Mouse (Mus musculus) ovary, adult 18-20 months (tissue): Measurements from ENCODE around the gene Tmtc2.

ENCODE experiments used
- DNase-seq: peaks from one replicate; pipeline ENCODE4 v3.0.0; 2022; ENCODE audit warnings: low spot score, mixed read lengths

Tmtc2 gene

GRCm38 (mm10) chr10:105573908-105574694, at the start of gene Tmtc2:
Gene Tmtc2, minus strand, starts transcription at chr10:105574451.
- DNase-seq: peak; percentile 84

- DNase-seq: no peak
These were observed 37.9 kb upstream of the Tmtc2 start for GRCm38 (mm10) chr10:105612117-105612516.

GRCm38 (mm10) chr10:105598826-105599225, 24.6 kb upstream of the Tmtc2 start:
- DNase-seq: no peak

GRCm38 (mm10) chr10:105597226-105597625, 23.0 kb upstream of the Tmtc2 start:
- DNase-seq: no peak

GRCm38 (mm10) chr10:105595480-105596102, 21.3 kb upstream of the Tmtc2 start:
- no peak for DNase-seq

GRCm38 (mm10) chr10:105588141-105588540, 13.9 kb upstream of the Tmtc2 start:
- DNase-seq: no peak

- no peak for DNase-seq
These were observed 5.1 kb upstream of the Tmtc2 start for GRCm38 (mm10) chr10:105579318-105579717.

GRCm38 (mm10) chr10:105578291-105578845, 4.1 kb upstream of the Tmtc2 start:
- no peak for DNase-seq

DNA sequence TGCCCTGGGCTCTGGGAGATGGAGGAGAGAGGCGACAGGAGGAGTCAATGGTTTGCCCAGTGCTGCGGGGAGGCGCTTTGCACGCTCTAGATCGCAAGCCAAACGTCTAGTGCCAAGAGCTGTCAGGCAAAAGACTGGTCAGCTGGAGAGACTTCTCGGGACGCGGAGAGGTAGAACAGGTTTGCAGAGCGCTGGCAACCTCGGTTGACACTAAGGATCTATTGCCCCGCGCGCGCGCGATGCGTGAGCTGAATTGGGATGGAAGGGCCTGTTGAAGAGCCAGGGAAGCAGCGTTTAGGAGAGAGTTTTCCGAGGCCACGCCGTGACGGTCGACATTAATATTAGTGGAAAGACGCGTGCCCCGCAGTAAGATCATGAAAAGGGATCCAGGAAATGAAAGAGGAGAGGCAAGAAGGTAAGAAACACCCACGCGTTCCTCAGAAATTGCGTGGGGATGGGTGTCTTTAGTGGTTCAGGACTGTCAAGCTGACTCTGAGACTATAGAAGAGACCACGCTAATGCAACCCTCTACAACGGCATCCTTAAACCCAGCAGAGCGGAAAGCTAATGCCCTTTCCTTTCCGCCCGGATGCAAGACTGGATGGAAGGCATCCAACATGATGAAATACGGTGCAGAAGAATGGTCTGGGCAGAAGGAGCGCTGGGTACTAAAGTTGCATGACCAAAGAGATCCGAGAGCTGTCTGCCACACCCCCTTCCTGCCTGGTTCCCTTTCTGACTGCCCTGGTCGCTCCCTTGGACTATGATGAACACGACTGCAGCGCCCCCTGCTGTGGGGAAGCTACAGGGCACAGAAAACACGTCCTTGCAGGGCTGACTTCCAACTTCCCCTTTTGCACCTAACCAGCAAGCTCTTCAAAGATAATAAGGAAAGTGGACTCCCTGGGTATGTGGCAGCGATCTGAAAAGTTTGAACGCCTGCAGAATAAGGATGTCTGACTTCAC, 727 bp upstream of the Tmtc2 start:
- peak; percentile 84 for DNase-seq

DNA sequence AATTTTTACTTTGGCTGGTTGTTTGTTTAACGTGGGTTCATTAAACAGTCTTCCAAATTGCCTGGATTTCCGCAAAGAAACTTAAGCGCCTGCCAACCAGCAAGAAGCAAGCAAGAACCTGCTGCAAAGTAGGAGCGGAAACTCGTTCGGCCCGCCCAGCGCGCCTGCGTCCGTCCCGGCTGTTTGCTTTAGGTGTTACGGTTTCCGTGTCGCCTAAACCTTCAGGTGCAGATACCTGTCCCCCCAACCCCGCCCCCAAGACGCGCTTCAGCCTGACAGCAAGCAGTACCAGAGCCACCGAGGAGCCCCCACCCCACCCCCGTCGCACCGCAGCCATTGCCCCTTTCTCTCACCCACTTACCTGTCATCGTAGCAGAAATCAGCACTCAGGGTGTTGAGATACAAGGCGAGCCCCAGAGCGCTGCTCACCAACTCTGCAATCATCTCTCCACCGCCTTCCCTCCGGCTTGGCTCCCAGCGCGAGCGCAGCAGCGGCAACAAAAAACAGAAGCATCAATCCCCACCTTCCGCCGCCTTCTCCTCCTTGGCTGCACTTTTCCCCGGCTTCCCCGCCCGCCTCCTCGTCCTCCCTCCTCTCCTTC, 844 bp downstream of the Tmtc2 start:
- no peak for DNase-seq

DNA sequence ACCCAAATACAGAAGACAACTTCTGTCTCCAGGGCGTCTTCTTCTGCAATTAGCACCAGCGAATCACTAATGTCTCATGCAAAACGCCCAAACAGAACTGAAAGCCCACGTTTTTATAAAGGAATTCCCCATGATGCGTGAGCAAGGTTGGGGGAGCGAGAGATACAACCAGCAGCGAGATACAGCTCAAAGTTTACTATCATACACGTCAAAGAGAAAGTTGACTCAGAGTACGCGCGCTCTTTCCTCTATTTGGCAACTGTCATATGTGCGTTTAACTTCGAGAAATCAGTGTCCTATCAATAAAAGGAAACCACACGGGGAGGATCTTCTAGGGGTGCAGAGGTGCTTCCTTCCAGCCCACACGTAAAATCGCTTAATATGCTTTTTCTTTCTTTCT, 1.4 kb downstream of the Tmtc2 start:
- no peak for DNase-seq

GRCm38 (mm10) chr10:105572301-105572700, 1.9 kb downstream of the Tmtc2 start:
- no peak for DNase-seq

DNA sequence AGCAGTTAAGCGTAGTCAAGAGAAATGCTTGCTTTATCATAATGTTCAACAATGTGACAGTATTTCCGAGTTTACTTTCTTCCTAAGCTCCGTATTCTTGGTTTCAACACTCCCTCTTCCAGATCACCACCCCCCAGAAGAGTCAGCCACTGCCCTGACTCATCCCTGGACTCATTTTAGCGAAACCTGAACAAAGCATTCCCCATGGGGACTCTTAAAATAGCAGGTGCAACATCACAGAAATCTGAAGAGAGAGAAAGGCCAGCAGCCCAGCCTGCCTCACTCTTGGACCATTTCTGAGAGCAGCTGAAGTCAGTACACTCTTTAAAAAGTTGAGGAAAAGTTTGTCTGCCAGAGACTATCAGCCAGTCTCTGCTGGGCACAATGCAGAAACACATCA, 2.4 kb downstream of the Tmtc2 start:
- DNase-seq: no peak

GRCm38 (mm10) chr10:105571019-105571418, 3.2 kb downstream of the Tmtc2 start:
- no peak for DNase-seq

DNA sequence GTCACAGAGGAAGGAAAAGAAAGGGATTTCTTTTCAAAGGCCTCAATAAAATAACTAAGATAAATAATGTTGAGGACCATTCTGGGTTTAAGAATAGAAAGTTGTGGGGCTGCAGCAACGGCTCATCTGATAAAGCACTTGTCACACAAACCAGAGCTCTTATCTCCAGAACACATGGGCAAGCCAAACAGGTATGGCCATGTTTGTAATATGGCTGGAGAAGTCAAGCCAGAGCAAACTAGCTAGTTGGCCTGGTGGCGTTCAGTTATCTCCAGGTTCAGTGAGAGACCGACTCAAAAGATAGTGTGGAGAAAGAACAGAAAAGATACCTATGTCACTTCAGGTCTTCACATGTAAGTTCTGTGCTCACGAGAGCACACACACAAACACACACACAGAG, 4.7 kb downstream of the Tmtc2 start:
- DNase-seq: no peak

DNA sequence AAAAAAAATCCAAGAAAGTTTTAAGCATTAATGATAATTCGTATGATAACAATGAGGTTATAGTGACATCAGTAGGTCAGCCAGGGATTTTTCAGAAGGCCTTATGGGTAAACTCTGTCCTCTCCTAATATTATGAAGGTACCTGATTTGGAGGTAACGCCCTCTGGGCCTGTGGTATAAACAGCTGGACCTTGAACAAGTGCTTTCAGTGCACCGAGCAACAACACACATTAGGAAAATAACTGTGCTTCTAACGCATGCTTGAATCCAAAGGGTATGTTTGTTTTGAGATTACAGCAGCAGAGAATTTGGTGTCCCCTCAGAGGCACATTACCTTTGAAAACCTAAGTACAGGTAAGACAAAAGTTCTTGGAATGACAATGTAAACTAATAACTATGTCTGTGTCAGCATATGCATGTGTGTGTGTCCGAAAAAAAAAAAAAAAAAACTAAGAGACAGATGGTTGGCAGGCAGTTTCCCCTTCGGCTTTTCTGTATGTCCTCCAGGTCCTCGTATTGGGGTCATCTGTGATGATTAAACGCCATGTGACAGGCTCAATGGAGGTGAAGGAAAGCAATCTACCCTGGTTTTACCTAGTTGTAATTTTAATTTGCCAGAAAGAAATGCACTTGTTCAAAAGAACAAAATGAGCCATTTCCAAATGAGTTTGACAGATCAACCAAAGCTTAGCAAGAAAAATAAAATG, 6.3 kb downstream of the Tmtc2 start:
- DNase-seq: no peak

DNA sequence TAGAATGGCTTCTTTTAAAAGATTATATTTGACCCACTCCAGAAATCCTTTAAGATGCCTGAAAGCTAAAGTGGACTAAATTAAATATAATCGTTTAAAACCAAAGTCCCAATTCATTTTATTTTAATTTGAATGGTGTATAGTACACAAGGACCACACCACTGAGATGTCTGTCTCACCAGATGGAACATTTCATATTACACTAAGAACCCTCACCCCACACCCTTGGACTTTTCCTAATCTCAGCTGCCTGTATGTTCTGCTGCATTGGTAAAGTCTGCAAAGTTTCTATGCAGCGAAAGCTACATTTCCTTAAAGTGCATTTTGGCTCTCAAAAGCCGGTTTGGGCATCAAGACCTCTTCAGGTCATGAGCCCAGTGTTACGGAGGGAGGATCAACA, 12.7 kb downstream of the Tmtc2 start:
- no peak for DNase-seq

DNA sequence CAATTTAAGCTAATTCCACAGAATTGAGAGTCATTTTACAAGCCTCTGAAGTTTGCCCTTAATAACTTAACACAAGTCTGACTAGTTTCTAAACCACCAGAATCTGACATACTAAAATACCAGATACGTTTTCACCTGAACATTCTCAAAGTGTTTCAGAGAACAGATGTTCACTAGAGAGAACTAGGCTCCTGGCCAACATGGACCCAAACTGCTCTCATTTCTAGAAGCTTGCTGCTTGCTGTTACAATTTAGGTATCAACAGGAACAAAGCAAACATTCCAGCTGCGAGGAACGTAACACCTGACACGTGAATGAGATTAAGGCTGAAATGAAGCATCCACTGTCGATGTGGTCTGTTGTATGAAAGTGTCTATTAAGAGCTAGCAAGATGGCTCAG, 16.7 kb downstream of the Tmtc2 start:
- no peak for DNase-seq

- DNase-seq: no peak
These were observed 17.2 kb downstream of the Tmtc2 start for GRCm38 (mm10) chr10:105556890-105557572.

- no peak for DNase-seq
These were observed 20.1 kb downstream of the Tmtc2 start for GRCm38 (mm10) chr10:105554153-105554552.

DNA sequence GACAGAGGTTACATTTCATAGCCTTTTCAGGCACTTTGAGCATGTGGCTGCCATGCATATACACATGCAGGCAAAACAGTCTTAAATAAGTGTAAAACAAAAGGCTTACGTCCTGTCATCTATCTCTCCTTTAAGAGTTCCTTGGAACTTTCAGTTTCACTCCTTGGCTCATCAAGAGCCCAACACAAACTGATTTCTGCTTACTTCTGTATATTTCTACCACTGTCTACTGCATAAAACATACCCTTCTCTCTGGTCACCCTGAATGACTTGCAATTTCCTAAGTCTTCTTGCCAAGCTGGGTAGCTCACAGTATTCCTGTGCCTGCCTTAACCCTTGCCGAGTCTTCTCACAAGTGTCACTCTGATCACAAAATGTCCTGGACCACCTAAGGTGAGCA, 26.2 kb downstream of the Tmtc2 start:
- no peak for DNase-seq
